ENCODE assay signal across 8 mouse cellular contexts in genomic region chr3:65928614-65929272, GRCm38 (mm10). TPM values are rescaled to one million over a fixed set of nuclear protein-coding genes. Genes with fewer than 3 reads are reported as not detected.
A peak's percentile ranks its signal among the peaks of the same experiment; 100 is the strongest.
DNase-seq lines count a peak whose midpoint lies in the region; ATAC-seq and TF ChIP-seq lines count a peak whose summit lies in the region.

No protein-coding gene starts in this region.

- no peak for TF ChIP-seq CTCF in cerebellum, adult 2 months (IDR thresholded peaks at IDR 0.05; ENCODE audit: borderline replicate concordance, insufficient read depth, low read depth, low read length)

- no peak overlapping the region for H3K4me3 ChIP-seq in intestine, embryonic 14.5 days (ENCODE audit: low read depth, low read length)
- no peak overlapping the region for H3K4me3 ChIP-seq in cerebellum, adult 2 months (replicated peaks; ENCODE audit: insufficient read depth, low read depth, low read length)

- H3K27ac ChIP-seq in intestine, embryonic 14.5 days (ENCODE audit: low read depth) = no peak overlapping the region; the same call in 1 of the 2 replicates
- H3K27ac ChIP-seq in cerebellum, adult 2 months (ENCODE audit: insufficient read depth, low read length) = no peak overlapping the region

- WGBS in intestine, embryonic 14.5 days = 60% methylated on average over 4 of the region's 4 CpGs
- 80% methylated on average over 4 of the region's 4 CpGs for WGBS in cerebellum, adult 2 months

- no peak for TF ChIP-seq POLR2A in cerebellum, adult 2 months (IDR thresholded peaks at IDR 0.05; ENCODE audit: borderline replicate concordance, insufficient read depth, low read length)

- H3K9me3 ChIP-seq in intestine, embryonic 14.5 days (ENCODE audit: control insufficient read depth, low read length) = no peaks in the 10 kb centered on the region

- peak; percentile 47 for ATAC-seq in intestine, embryonic 14.5 days (replicated peaks; ENCODE audit: low FRiP score, low TSS enrichment, low read depth)

- peak; percentile 18 for DNase-seq in kidney, adult 18-20 months
- no peak for DNase-seq in kidney, postnatal 10 days
- peak; percentile 60 for DNase-seq in embryo, embryonic 11 days
- DNase-seq in intestine, embryonic 14.5 days (ENCODE audit: low spot score) = no peak
- peak; percentile 61 for DNase-seq in neural tube, embryonic 10.5 days (ENCODE audit: extremely low spot score, low spot score)
- DNase-seq in thymus, postnatal 25 days = no peak
- no peak for DNase-seq in cerebellum, adult 2 months
- DNase-seq in urinary bladder, postnatal 14 days (ENCODE audit: low spot score) = no peak

- H3K4me2 ChIP-seq in intestine, embryonic 14.5 days (ENCODE audit: low read length) = peak overlapping the region; percentile 41

- H3K9ac ChIP-seq in intestine, embryonic 14.5 days (ENCODE audit: low read length) = no peak overlapping the region

- no peaks in the 10 kb centered on the region for H3K27me3 ChIP-seq in intestine, embryonic 14.5 days (replicated peaks; ENCODE audit: control insufficient read depth, insufficient read depth, low read length)
- H3K27me3 ChIP-seq in cerebellum, adult 2 months (ENCODE audit: control insufficient read depth, insufficient read depth, low read length) = no peaks in the 10 kb centered on the region

- peaks cover 15% of the 10 kb centered on the region for H3K4me1 ChIP-seq in intestine, embryonic 14.5 days (replicated peaks; ENCODE audit: control insufficient read depth, insufficient read depth, low read length)
- H3K4me1 ChIP-seq in cerebellum, adult 2 months (ENCODE audit: control insufficient read depth, insufficient read depth, low read length) = peaks cover 13% of the 10 kb centered on the region

- H3K36me3 ChIP-seq in intestine, embryonic 14.5 days (ENCODE audit: control insufficient read depth, insufficient read depth, low read length) = no peaks in the 10 kb centered on the region

RNA-seq across cellular contexts. Expression of gene Ccnl1, which starts 29.3 kb away (rescaled TPM):
- polyA plus RNA-seq in intestine, embryonic 14.5 days (2014; fragmentation: Nextera tagmentation; extraction: Ambion mirVana) = 123 and 130 TPM in 2 replicates
- 85.6 and 96.7 TPM in 2 replicates for polyA plus RNA-seq in cerebellum, adult 2 months (2012; rRNA removed)

Comparison
In these comparisons a context has a peak if more than half of its experiments do, and no peak if none do; other contexts are left out.
1. DNase-seq: peak in kidney, adult 18-20 months (single experiment), embryo, embryonic 11 days (single experiment) and neural tube, embryonic 10.5 days (single experiment); none in kidney, postnatal 10 days (single experiment), intestine, embryonic 14.5 days (single experiment), thymus, postnatal 25 days (single experiment), cerebellum, adult 2 months (0 of 2) and urinary bladder, postnatal 14 days (single experiment).